Mouse (Mus musculus) hindbrain, embryonic 14.5 days (tissue): ENCODE results near the gene Ccdc54. TPM values are rescaled to one million over a fixed set of nuclear protein-coding genes. Genes with fewer than 3 reads are reported as not detected.

Experiments
- ATAC-seq: fragments of 200-750 bp; cut with Nextera tagmentation; 2 replicates; pipeline ENCODE4 v1.8.0; 2017; ENCODE audit warnings: moderate number of reproducible peaks, mild to moderate bottlenecking, moderate TSS enrichment, moderate library complexity; ENCODE audit not compliant: low FRiP score
- DNase-seq: peaks from one replicate; pipeline ENCODE4 v3.0.0-alpha.2; 2015; ENCODE audit warnings: low spot score
- H3K27ac ChIP-seq: fragments of 300-500 bp; sonication (generic); 2 replicates; pipeline ENCODE4 v1.5.1; 2014; ENCODE audit warnings: mild to moderate bottlenecking, moderate library complexity
- H3K27me3 ChIP-seq: fragments of 300-500 bp; sonication (generic); 2 replicates; pipeline ENCODE4 v1.6.1; 2014; ENCODE audit warnings: mild to moderate bottlenecking, low read length, mixed read lengths; ENCODE audit not compliant: control insufficient read depth, insufficient read depth
- H3K36me3 ChIP-seq: fragments of 300-500 bp; sonication (generic); replicated peaks from 2 replicates; pipeline ENCODE4 v1.6.1; 2014; ENCODE audit not compliant: control insufficient read depth, insufficient read depth
- H3K4me1 ChIP-seq: fragments of 300-500 bp; sonication (generic); replicated peaks from 2 replicates; pipeline ENCODE4 v1.6.1; 2014; ENCODE audit warnings: antibody characterized with exemption, low read length, mixed read lengths; ENCODE audit not compliant: control insufficient read depth, insufficient read depth
- H3K4me2 ChIP-seq: fragments of 300-500 bp; sonication (generic); replicated peaks from 2 replicates; pipeline ENCODE4 v1.6.1; 2014; ENCODE audit warnings: mild to moderate bottlenecking, moderate library complexity
- H3K4me3 ChIP-seq: fragments of 300-500 bp; sonication (generic); replicated peaks from 2 replicates; pipeline ENCODE4 v1.5.1; 2014; ENCODE audit warnings: mild to moderate bottlenecking, low read length
- H3K9ac ChIP-seq: fragments of 300-500 bp; sonication (generic); 2 replicates; pipeline ENCODE4 v1.6.1; 2014
- H3K9me3 ChIP-seq: fragments of 300-500 bp; sonication (generic); 2 replicates; pipeline ENCODE4 v1.6.1; 2016; ENCODE audit warnings: low read length; ENCODE audit not compliant: control insufficient read depth
- WGBS: fragments of 180-500 bp; shearing (Covaris S2); extraction: QIAGEN DNeasy Blood & Tissue Kit; methylation state at CpG from one replicate; pipeline ENCODE4 v1.1.7; 2014; 5-methylcytosine and 5-hydroxymethylcytosine counted together
- polyA plus RNA-seq: library from polyadenylated mRNA; unstranded; fragments of >200 nt; fragmentation: Nextera tagmentation; extraction: Ambion mirVana; gene quantifications from 2 replicates; pipeline ENCODE4 v1.2.1, GENCODE M21; 2014

Gene Ccdc54
- polyA plus RNA-seq: not detected in 2 replicates

- no peak for DNase-seq
- H3K4me1 ChIP-seq: no peaks in the 10 kb centered on the region
- H3K27ac ChIP-seq: no peak within 1 kb of the TSS
- H3K4me2 ChIP-seq: no peak within 1 kb of the TSS
- H3K9me3 ChIP-seq: no peaks in the 10 kb centered on the region
- H3K27me3 ChIP-seq: no peaks in the 10 kb centered on the region
- H3K36me3 ChIP-seq: no peaks in the 10 kb centered on the region
- no peak within 1 kb of the TSS for H3K4me3 ChIP-seq
- no peak for ATAC-seq
- H3K9ac ChIP-seq: no peak within 1 kb of the TSS
Observed at GRCm38 (mm10) chr16:50591054-50591453, at the start of gene Ccdc54. TSS of gene Ccdc54 (minus strand) at chr16:50591154.

DNA sequence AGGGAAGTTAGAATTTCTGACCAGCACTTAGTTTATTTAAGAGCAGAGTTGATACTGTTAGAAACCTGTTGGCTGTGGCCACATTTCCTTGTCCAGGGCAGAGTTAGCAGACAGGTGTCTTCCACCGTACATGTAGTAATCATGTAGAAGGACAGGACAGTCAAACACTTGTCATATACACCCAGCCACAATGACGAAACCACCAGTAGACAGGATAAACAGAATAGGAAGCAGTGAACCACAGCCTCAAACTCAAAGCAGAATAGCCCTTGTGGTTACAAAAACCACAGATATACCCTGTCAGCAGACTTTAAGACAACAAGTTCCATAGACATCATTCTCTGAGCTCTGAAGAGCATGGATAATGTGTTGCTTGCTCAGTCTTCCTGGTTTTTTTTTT, 41.6 kb upstream of the Ccdc54 start:
- Histone ChIP-seq H3K9ac (no peak overlapping the region), H3K4me1 (no peaks in the 10 kb centered on the region), H3K27me3 (no peaks in the 10 kb centered on the region), H3K9me3 (peaks cover under 1% of the 10 kb centered on the region; the same call in 1 of the 2 replicates), H3K36me3 (no peaks in the 10 kb centered on the region), H3K4me3 (no peak overlapping the region), H3K27ac (no peak overlapping the region), H3K4me2 (no peak overlapping the region)
- DNase-seq (no peak), ATAC-seq (no peak)
- WGBS: 91% methylated on average over 2 of the region's 2 CpGs

DNA sequence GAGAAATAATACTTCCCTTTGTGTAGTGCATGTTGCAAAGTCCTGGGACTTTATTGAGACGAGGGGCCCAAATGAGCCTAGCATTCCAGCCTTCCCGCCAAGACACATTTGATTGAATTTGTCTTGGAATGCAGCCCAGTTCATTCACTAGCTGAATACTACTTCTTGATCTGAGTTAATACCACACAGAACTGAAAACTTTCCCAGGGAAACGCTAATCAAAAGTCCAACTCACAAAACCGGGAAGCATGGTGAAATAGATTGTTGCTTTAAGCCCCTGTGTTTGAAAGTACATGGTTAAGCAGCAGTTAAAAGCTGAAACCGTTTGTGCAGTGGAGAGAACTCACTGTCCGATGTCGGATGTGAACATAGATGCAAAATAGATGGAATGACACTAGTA, 24.6 kb upstream of the Ccdc54 start:
- no peak overlapping the region for H3K27ac ChIP-seq
- WGBS: 50% methylated on average over 7 of the region's 7 CpGs
- peak; percentile 64; the same call in 1 of the 2 replicates for ATAC-seq

GRCm38 (mm10) chr16:50612944-50613343, 22.0 kb upstream of the Ccdc54 start:
- no peak overlapping the region for H3K9ac ChIP-seq
- no peaks in the 10 kb centered on the region for H3K36me3 ChIP-seq
- H3K4me3 ChIP-seq: no peak overlapping the region
- no peak for DNase-seq
- ATAC-seq: no peak
- 81% methylated on average over 4 of the region's 4 CpGs for WGBS
- no peaks in the 10 kb centered on the region for H3K4me1 ChIP-seq
- H3K9me3 ChIP-seq: no peaks in the 10 kb centered on the region
- no peaks in the 10 kb centered on the region for H3K27me3 ChIP-seq
- H3K4me2 ChIP-seq: no peak overlapping the region
- H3K27ac ChIP-seq: no peak overlapping the region

More for the DNA sequence above, 24.6 kb upstream of the Ccdc54 start:
- Histone ChIP-seq H3K9ac (no peak overlapping the region), H3K4me2 (no peak overlapping the region), H3K27me3 (no peaks in the 10 kb centered on the region), H3K4me1 (no peaks in the 10 kb centered on the region), H3K4me3 (no peak overlapping the region), H3K9me3 (no peaks in the 10 kb centered on the region), H3K36me3 (no peaks in the 10 kb centered on the region)
- no peak for DNase-seq

GRCm38 (mm10) chr16:50610580-50610979, 19.6 kb upstream of the Ccdc54 start:
- Histone ChIP-seq H3K4me3 (no peak overlapping the region), H3K9me3 (no peaks in the 10 kb centered on the region), H3K36me3 (no peaks in the 10 kb centered on the region), H3K9ac (no peak overlapping the region), H3K27me3 (no peaks in the 10 kb centered on the region), H3K4me1 (no peaks in the 10 kb centered on the region), H3K4me2 (no peak overlapping the region), H3K27ac (no peak overlapping the region)
- DNase-seq (no peak), ATAC-seq (no peak)
- WGBS: 89% methylated on average over 5 of the region's 5 CpGs

DNA sequence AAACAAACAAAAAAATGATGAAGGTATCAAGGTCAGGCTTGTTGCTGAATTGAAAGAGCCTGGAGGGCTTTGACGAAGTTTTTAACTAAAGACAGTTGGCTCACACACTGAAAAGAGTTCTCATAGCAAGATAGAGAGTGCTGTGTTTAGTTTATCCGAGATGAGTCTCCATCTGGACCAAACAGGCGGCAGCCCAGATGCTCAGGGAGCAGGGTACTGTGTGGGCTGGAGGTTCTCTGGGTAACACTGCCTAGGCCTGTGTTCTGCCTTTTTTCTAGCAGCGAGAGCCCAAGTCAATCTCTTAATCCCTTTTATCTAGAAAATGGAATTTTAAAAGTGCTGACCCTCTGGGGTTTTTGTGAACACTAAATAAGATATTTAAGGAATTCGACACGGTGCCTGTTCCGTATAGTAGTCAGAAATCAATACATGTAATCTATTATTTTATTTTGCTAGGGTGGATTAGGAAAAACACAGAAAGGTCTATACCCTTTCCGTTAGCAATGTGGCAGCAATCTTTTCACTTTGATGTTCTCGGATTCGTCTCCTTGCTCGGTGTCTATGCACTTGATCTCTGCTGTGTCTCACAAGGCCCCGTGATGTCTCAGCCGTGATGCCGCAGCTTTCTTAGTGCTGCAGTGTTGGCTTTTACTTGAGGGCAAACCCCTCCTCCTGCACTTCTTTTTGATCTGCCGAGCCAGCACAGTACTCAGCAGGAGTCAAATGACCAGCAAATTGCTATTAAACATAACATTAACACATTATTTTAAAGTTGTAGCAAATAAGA, 17.0 kb upstream of the Ccdc54 start:
- Histone ChIP-seq H3K9ac (no peak overlapping the region), H3K27ac (no peak overlapping the region), H3K4me2 (no peak overlapping the region), H3K9me3 (no peaks in the 10 kb centered on the region), H3K36me3 (no peaks in the 10 kb centered on the region), H3K4me1 (no peaks in the 10 kb centered on the region), H3K27me3 (no peaks in the 10 kb centered on the region), H3K4me3 (no peak overlapping the region)
- DNase-seq: no peak
- WGBS: 42% methylated on average over 15 of the region's 15 CpGs
- no peak for ATAC-seq

GRCm38 (mm10) chr16:50604826-50605225, 13.9 kb upstream of the Ccdc54 start:
- H3K9ac ChIP-seq: no peak overlapping the region
- peaks cover 4% of the 10 kb centered on the region; the same call in 1 of the 2 replicates for H3K27me3 ChIP-seq
- no peak overlapping the region for H3K27ac ChIP-seq
- 75% methylated on average over 11 of the region's 11 CpGs for WGBS
- H3K36me3 ChIP-seq: no peaks in the 10 kb centered on the region
- ATAC-seq (no peak), DNase-seq (no peak)
- H3K4me1 ChIP-seq: no peaks in the 10 kb centered on the region
- H3K4me3 ChIP-seq: no peak overlapping the region
- H3K9me3 ChIP-seq: no peaks in the 10 kb centered on the region
- H3K4me2 ChIP-seq: no peak overlapping the region

DNA sequence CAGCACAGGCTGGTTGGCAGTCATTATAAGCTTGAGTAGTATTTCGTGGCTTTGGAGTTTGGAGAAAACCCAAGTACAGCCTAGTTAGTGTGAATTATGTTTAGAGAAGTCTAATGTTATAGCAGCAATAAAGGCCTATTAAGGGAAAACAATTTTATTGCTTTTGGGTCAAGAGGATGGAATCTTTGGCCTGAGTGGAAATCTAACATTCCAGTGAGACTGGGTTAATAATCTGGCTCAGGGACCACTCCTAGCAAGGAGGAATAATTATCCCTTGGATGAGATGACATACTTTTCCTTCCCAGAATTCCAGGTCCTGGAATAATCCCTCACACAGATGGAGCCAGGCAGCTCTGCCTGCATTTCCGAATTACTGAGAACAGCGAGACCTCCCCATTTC, 11.0 kb upstream of the Ccdc54 start:
- ATAC-seq: no peak
- 84% methylated on average over 3 of the region's 3 CpGs for WGBS
- H3K9ac ChIP-seq: no peak overlapping the region

GRCm38 (mm10) chr16:50600665-50601064, 9.7 kb upstream of the Ccdc54 start:
- WGBS: 93% methylated on average over 3 of the region's 3 CpGs
- no peak overlapping the region for H3K4me2 ChIP-seq
- ATAC-seq (no peak), DNase-seq (no peak)
- no peak overlapping the region for H3K4me3 ChIP-seq
- H3K27me3 ChIP-seq: peaks cover 4% of the 10 kb centered on the region; the same call in 1 of the 2 replicates
- H3K36me3 ChIP-seq: no peaks in the 10 kb centered on the region
- H3K9me3 ChIP-seq: no peaks in the 10 kb centered on the region
- no peaks in the 10 kb centered on the region for H3K4me1 ChIP-seq
- no peak overlapping the region for H3K9ac ChIP-seq
- H3K27ac ChIP-seq: no peak overlapping the region

More for the DNA sequence above, 11.0 kb upstream of the Ccdc54 start:
- Histone ChIP-seq H3K9me3 (no peaks in the 10 kb centered on the region), H3K4me3 (no peak overlapping the region), H3K4me1 (no peaks in the 10 kb centered on the region), H3K27ac (no peak overlapping the region), H3K27me3 (peaks cover 4% of the 10 kb centered on the region; the same call in 1 of the 2 replicates), H3K4me2 (no peak overlapping the region), H3K36me3 (no peaks in the 10 kb centered on the region)
- no peak for DNase-seq
